Mouse (Mus musculus) G1E-ER4 (cell line): ENCODE data around the gene Olfr6. TPM values are rescaled to one million over a fixed set of nuclear protein-coding genes. Genes with fewer than 3 reads are reported as not detected.

ENCODE experiments used
- GATA1 ChIP-seq: IDR thresholded peaks from one replicate; pipeline ENCODE4 v1.8.0; 2012; ENCODE audit warnings: low read length, inconsistent platforms
- polyA plus RNA-seq: library from polyadenylated mRNA; stranded (reverse); fragments of >175 nt; gene quantifications from 2 replicates; pipeline ENCODE4 v1.2.3, GENCODE M21; 2012

The Olfr6 gene
- polyA plus RNA-seq = not detected in 2 replicates

DNA sequence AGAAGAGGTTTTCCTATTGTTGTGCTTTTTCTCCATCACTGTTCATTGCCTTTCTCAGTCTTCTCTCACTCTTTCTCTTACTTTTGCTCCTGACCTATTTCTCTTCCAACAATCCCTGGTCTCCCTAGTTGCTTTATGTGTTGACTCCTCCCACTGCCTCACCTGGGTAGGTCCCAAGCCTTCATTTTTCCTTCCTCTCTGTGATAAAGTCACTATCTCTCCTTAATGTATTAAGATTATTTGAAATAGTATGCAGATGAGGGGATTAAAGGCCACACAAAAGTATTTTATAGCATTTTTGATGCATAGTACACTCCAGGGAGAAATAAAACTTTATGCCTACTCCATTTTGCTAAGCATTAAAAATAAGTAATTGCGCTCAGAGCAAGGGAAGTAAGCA, at the start of gene Olfr6:
Gene Olfr6, minus strand, starts transcription at position 101 of the 400 bp plus-strand sequence.
- TF ChIP-seq GATA1 = no peak

DNA sequence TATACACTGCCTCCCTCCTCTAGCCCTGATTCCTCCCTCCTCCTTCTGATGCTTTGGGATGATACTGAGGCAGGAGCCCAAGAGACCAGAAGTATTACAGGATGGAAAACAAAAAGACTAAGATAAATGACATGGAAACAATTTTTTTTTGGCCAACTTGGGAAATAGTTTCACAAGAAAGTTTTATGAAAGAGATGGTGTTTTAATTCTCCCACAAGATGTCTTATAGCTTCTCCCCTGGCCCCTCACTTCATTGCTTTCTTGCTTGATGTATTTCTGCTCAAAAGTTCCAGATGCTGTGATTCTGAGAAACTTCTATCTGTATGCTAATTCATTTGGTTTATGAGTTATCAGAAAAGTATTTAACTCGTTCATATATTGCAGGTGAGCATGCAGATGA, 42.2 kb upstream of the Olfr6 start, which contains the start of gene Olfr2:
Gene Olfr2, minus strand, starts transcription at position 101 of the 400 bp plus-strand sequence.
- no peak for TF ChIP-seq GATA1

GRCm38 (mm10) chr7:107004169-107004568, 40.4 kb upstream of the Olfr6 start:
- TF ChIP-seq GATA1 = peak; percentile 63

DNA sequence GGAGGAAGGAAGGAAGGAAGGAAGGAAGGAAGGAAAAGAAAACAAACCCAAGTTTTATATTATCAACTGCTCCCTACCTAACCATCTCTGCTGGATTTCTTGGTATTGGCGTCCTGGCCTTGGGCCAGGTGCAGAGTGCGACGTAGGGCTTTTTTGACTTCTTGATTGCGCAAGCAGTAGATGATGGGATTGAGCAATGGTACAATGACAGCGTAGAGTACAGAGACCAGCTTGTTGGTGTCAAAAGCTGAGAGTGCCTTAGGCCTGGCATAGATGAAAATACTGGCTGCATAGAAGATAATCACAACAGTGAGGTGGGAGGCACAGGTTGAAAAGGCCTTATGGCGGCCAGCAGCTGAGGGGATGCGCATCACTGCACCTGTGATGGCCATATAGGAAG, 37.1 kb upstream of the Olfr6 start:
- TF ChIP-seq GATA1 = no peak

DNA sequence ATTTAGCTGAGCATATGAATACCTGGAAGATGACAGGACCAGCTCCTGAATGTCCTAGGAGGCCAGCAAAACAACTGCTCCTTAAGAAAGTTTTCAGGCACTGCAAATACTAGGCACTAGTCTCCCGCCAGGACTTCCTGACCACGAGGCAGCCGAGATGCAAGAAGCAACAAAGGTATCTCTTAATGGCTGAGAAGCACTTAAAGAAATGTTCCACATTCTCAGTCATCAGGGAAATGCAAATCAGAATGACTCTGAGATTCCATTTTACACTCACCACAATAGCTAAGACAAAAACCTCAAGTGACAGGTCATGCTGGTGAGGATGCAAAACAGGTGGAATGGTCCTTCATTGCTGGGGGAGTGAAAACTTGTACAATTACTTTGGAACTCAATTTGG, 21.5 kb upstream of the Olfr6 start:
- TF ChIP-seq GATA1 = no peak

DNA sequence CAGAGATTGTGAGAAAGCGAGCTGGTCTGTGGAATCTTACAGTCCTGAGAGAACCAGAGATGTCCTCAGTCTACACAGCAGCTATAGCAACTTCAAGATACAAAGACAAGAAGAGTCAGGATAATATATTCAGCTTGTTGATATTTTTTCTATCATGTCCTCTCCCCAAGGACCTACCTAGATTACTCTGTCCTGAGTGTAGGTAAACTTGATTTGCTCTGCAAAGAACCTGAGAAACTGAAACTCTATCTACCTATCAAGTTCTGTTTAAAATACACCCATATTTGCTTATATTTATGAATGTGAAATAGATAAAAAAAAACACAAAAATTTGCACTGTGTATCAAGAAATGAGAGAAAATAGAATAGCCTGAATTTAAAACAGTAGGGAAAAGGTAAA, 11.6 kb upstream of the Olfr6 start, which contains the start of gene Olfr711:
Gene Olfr711, minus strand, starts transcription at position 101 of the 400 bp plus-strand sequence.
- TF ChIP-seq GATA1 = no peak

DNA sequence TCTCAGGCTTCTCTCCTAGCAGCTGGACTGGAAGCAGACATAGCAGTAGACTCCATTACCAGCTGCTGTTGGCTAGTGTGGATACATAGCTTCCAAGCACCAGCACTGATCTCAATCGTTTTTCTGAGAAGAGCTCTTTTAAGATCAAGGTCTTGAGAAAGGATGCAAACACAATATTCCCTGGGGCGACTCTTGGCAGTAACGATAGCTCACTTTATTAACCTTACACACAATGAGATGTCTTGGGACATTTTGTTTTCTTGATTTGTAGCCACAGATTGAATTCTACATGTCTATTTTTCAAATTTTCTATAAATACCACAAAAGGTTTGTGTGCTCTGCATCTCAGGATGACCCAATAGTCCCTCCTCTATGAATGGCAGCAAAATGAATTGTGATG, 15.5 kb downstream of the Olfr6 start, which contains the start of gene Olfr710:
Gene Olfr710, minus strand, starts transcription at position 101 of the 400 bp plus-strand sequence.
- TF ChIP-seq GATA1 = no peak

- no peak for TF ChIP-seq GATA1
Observed at GRCm38 (mm10) chr7:106932119-106932518, 31.6 kb downstream of the Olfr6 start, which contains the start of gene Olfr709-ps1. Olfr709-ps1 (minus strand) TSS chr7:106932219.

- no peak for TF ChIP-seq GATA1
Observed at GRCm38 (mm10) chr7:106907676-106908075, 56.1 kb downstream of the Olfr6 start, which contains the start of gene Olfr1532-ps1. Olfr1532-ps1 (plus strand) TSS chr7:106908001.

Other genes with a start within 250 kb of the Olfr6 start
- not detected in 2 replicates for gene Olfr695, start 247.5 kb downstream of the Olfr6 start, polyA plus RNA-seq
- gene Olfr697, start 221.5 kb downstream of the Olfr6 start, polyA plus RNA-seq = not detected in 2 replicates
- not detected in 2 replicates for gene Olfr698, start 208.5 kb downstream of the Olfr6 start, polyA plus RNA-seq
- gene Olfr699, start 170.7 kb downstream of the Olfr6 start, polyA plus RNA-seq = not detected in 2 replicates
- not detected in 2 replicates for gene Olfr700, start 155.1 kb downstream of the Olfr6 start, polyA plus RNA-seq
- gene Olfr701, start 149.8 kb downstream of the Olfr6 start, polyA plus RNA-seq = not detected in 2 replicates
- gene Olfr702, start 130.0 kb downstream of the Olfr6 start, polyA plus RNA-seq = not detected in 2 replicates
- not detected in 2 replicates for gene Olfr703, start 120.6 kb downstream of the Olfr6 start, polyA plus RNA-seq
- not detected in 2 replicates for gene Olfr704, start 100.8 kb downstream of the Olfr6 start, polyA plus RNA-seq
- not detected in 2 replicates for gene Olfr705, start 87.0 kb downstream of the Olfr6 start, polyA plus RNA-seq
- not detected in 2 replicates for gene Olfr706, start 75.8 kb downstream of the Olfr6 start, polyA plus RNA-seq
- gene Olfr707, start 62.7 kb downstream of the Olfr6 start, polyA plus RNA-seq = not detected in 2 replicates
- gene Olfr1532-ps1, start 55.9 kb downstream of the Olfr6 start, polyA plus RNA-seq = not detected in 2 replicates
- gene Olfr709-ps1, start 31.7 kb downstream of the Olfr6 start, polyA plus RNA-seq = not detected in 2 replicates
- gene Olfr710, start 15.6 kb downstream of the Olfr6 start, polyA plus RNA-seq = not detected in 2 replicates
- gene Olfr711, start 11.5 kb upstream of the Olfr6 start, polyA plus RNA-seq = not detected in 2 replicates
- gene Olfr2, start 42.1 kb upstream of the Olfr6 start, polyA plus RNA-seq = not detected in 2 replicates
- not detected in 2 replicates for gene Olfr713, start 67.2 kb upstream of the Olfr6 start, polyA plus RNA-seq
- not detected in 2 replicates for gene Olfr714, start 107.0 kb upstream of the Olfr6 start, polyA plus RNA-seq
- not detected in 2 replicates for gene Olfr17, start 129.3 kb upstream of the Olfr6 start, polyA plus RNA-seq
- not detected in 2 replicates for gene Olfr715b, start 146.4 kb upstream of the Olfr6 start, polyA plus RNA-seq
- not detected in 2 replicates for gene Olfr715, start 167.1 kb upstream of the Olfr6 start, polyA plus RNA-seq
- not detected in 2 replicates for gene Olfr716, start 174.4 kb upstream of the Olfr6 start, polyA plus RNA-seq
- not detected in 2 replicates for gene Nlrp14, start 203.1 kb upstream of the Olfr6 start, polyA plus RNA-seq
- not detected in 2 replicates for gene Rbmxl2, start 245.5 kb upstream of the Olfr6 start, polyA plus RNA-seq